In the genomic region with DNA sequence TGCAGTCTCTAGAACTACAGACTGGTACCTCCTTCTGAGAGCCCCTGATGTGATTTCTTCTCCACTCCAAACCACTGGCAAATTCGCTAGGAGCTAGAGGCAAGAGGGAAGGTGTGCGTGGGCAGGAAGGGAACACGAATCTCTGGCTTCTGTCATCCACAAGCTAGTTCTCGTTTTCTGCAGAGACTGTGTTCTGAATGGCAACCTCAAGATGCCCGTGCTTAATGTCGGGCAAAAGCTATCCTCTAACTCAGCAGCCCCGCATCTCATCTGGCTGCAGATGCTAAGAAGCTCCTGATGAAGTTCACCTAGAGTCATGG, we compare ENCODE assay signal across 27 mouse cellular contexts. TPM values are rescaled to one million over a fixed set of nuclear protein-coding genes. Genes with fewer than 3 reads are reported as not detected.
DNase-seq lines count a peak whose midpoint lies in the region; ATAC-seq and TF ChIP-seq lines count a peak whose summit lies in the region.
"Had no signal": no experiment of that assay in that cellular context is flagged by ENCODE, and none has a peak within 500 bp of the region (broad histone marks: within the 10 kb centered on the region; RNA-seq: fewer than 3 reads in every experiment).

No protein-coding gene starts in this region.

- WGBS in hindbrain, embryonic 15.5 days: 82% methylated on average over 7 of the region's 7 CpGs
- 90% methylated on average over 7 of the region's 7 CpGs for WGBS in hindbrain, embryonic 11.5 days
- WGBS in neural tube, embryonic 11.5 days: 87% methylated on average over 7 of the region's 7 CpGs
- WGBS in neural tube, embryonic 15.5 days: 86% methylated on average over 7 of the region's 7 CpGs

- no peaks in the 10 kb centered on the region for H3K4me1 ChIP-seq in hindbrain, embryonic 15.5 days (replicated peaks)
- H3K4me1 ChIP-seq in hindbrain, embryonic 11.5 days (replicated peaks; ENCODE audit: control insufficient read depth, insufficient read depth, low read length): no peaks in the 10 kb centered on the region
- H3K4me1 ChIP-seq in neural tube, embryonic 11.5 days (ENCODE audit: control insufficient read depth, insufficient read depth, low read length): no peaks in the 10 kb centered on the region
- no peaks in the 10 kb centered on the region for H3K4me1 ChIP-seq in neural tube, embryonic 15.5 days
- H3K4me1 ChIP-seq: embryonic facial prominence, embryonic 10.5 days; embryonic facial prominence, embryonic 15.5 days; forebrain, embryonic 12.5 days had no signal

- H3K27ac ChIP-seq in hindbrain, embryonic 15.5 days (replicated peaks): no peak overlapping the region
- H3K27ac ChIP-seq in hindbrain, embryonic 11.5 days (ENCODE audit: low read depth, low read length): no peak overlapping the region
- H3K27ac ChIP-seq in neural tube, embryonic 11.5 days (ENCODE audit: low read depth, low read length): no peak overlapping the region
- no peak overlapping the region for H3K27ac ChIP-seq in neural tube, embryonic 15.5 days (replicated peaks)
- no peak overlapping the region for H3K27ac ChIP-seq in layer of hippocampus, adult 2 months
- H3K27ac ChIP-seq: embryonic facial prominence, embryonic 10.5 days; embryonic facial prominence, embryonic 15.5 days; forebrain, embryonic 12.5 days; heart, embryonic 15.5 days; liver, embryonic 14.5 days; macrophage had no signal

- H3K9ac ChIP-seq in hindbrain, embryonic 15.5 days: no peak overlapping the region
- no peak overlapping the region for H3K9ac ChIP-seq in hindbrain, embryonic 11.5 days (ENCODE audit: low read depth, low read length)
- H3K9ac ChIP-seq in neural tube, embryonic 11.5 days (ENCODE audit: low read length): no peak overlapping the region
- H3K9ac ChIP-seq in neural tube, embryonic 15.5 days (replicated peaks): no peak overlapping the region
- H3K9ac ChIP-seq: embryonic facial prominence, embryonic 15.5 days; forebrain, embryonic 12.5 days; forebrain, postnatal 0 days; heart, embryonic 15.5 days; liver, embryonic 14.5 days had no signal

- H3K27me3 ChIP-seq in hindbrain, embryonic 15.5 days: no peaks in the 10 kb centered on the region
- no peaks in the 10 kb centered on the region for H3K27me3 ChIP-seq in hindbrain, embryonic 11.5 days (ENCODE audit: control insufficient read depth, insufficient read depth, low read length)
- H3K27me3 ChIP-seq in neural tube, embryonic 11.5 days (ENCODE audit: control insufficient read depth, insufficient read depth, low read length): no peaks in the 10 kb centered on the region
- H3K27me3 ChIP-seq in neural tube, embryonic 15.5 days (replicated peaks): no peaks in the 10 kb centered on the region
- H3K27me3 ChIP-seq: CH12.LX; embryonic facial prominence, embryonic 15.5 days; forebrain, embryonic 12.5 days; heart, embryonic 15.5 days had no signal

- peak; percentile 91 for ATAC-seq in frontal cortex, adult (ENCODE audit: low TSS enrichment)
- ATAC-seq in hindbrain, embryonic 15.5 days (ENCODE audit: low FRiP score, low read depth): no peak
- no peak for ATAC-seq in hindbrain, embryonic 11.5 days (ENCODE audit: low FRiP score)
- ATAC-seq in neural tube, embryonic 11.5 days (ENCODE audit: insufficient read depth, low FRiP score, low TSS enrichment): no peak
- ATAC-seq in neural tube, embryonic 15.5 days (ENCODE audit: low FRiP score): no peak
- ATAC-seq: activated CD4-positive, CD25-positive, alpha-beta regulatory T cell, adult 4 months; intestine, postnatal 0 days had no signal

- TF ChIP-seq CTCF in layer of hippocampus, adult 2 months (conservative IDR thresholded peaks at IDR 0.05): no peak

- no peak for DNase-seq in frontal cortex, postnatal 14 days (ENCODE audit: low spot score in 2 of 2)
- no peak for DNase-seq in hindbrain, embryonic 11.5 days (ENCODE audit: low spot score)
- DNase-seq in neural tube, embryonic 11.5 days (ENCODE audit: low spot score): peak; percentile 10
- DNase-seq in layer of hippocampus, adult 2 months (ENCODE audit: low spot score in 2 of 2): no peak
- DNase-seq: adrenal gland, adult 2 months; cerebellum, adult 8-10 months; cerebellum, postnatal 25 days; forebrain, postnatal 0 days; gastrocnemius, postnatal 14 days; kidney, adult 9 months; kidney, postnatal 10 days; layer of hippocampus, adult 9-11 months; liver; lung, adult 2 months; lung, postnatal 10 days had no signal

- no peaks in the 10 kb centered on the region for H3K36me3 ChIP-seq in hindbrain, embryonic 15.5 days
- no peaks in the 10 kb centered on the region for H3K36me3 ChIP-seq in hindbrain, embryonic 11.5 days (ENCODE audit: control insufficient read depth, insufficient read depth, low read length)
- H3K36me3 ChIP-seq in neural tube, embryonic 11.5 days (ENCODE audit: control insufficient read depth, insufficient read depth, low read length): no peaks in the 10 kb centered on the region
- no peaks in the 10 kb centered on the region for H3K36me3 ChIP-seq in neural tube, embryonic 15.5 days
- H3K36me3 ChIP-seq: embryonic facial prominence, embryonic 10.5 days; embryonic facial prominence, embryonic 15.5 days; forebrain, embryonic 12.5 days; heart, embryonic 15.5 days had no signal

- no peaks in the 10 kb centered on the region for H3K9me3 ChIP-seq in hindbrain, embryonic 15.5 days
- H3K9me3 ChIP-seq in hindbrain, embryonic 11.5 days (ENCODE audit: control insufficient read depth, low read length): no peaks in the 10 kb centered on the region
- H3K9me3 ChIP-seq in neural tube, embryonic 11.5 days (ENCODE audit: control insufficient read depth, low read length): no peaks in the 10 kb centered on the region
- no peaks in the 10 kb centered on the region for H3K9me3 ChIP-seq in neural tube, embryonic 15.5 days (replicated peaks)
- H3K9me3 ChIP-seq: embryonic facial prominence, embryonic 10.5 days; embryonic facial prominence, embryonic 15.5 days; forebrain, embryonic 12.5 days; heart, embryonic 15.5 days had no signal

- no peak overlapping the region for H3K4me3 ChIP-seq in hindbrain, embryonic 15.5 days
- H3K4me3 ChIP-seq in hindbrain, embryonic 11.5 days (ENCODE audit: low read depth, low read length): no peak overlapping the region
- H3K4me3 ChIP-seq in neural tube, embryonic 11.5 days (ENCODE audit: low read depth, low read length): no peak overlapping the region
- H3K4me3 ChIP-seq in neural tube, embryonic 15.5 days (replicated peaks): no peak overlapping the region
- no peak overlapping the region for H3K4me3 ChIP-seq in layer of hippocampus, adult 2 months
- H3K4me3 ChIP-seq: embryonic facial prominence, embryonic 10.5 days; embryonic facial prominence, embryonic 15.5 days; forebrain, embryonic 12.5 days; heart, embryonic 15.5 days had no signal

- peak overlapping the region; percentile 32; the same call in 1 of the 2 replicates for H3K4me2 ChIP-seq in hindbrain, embryonic 15.5 days
- no peak overlapping the region for H3K4me2 ChIP-seq in hindbrain, embryonic 11.5 days (replicated peaks; ENCODE audit: low read depth, low read length)
- no peak overlapping the region for H3K4me2 ChIP-seq in neural tube, embryonic 11.5 days (ENCODE audit: low read depth)
- no peak overlapping the region for H3K4me2 ChIP-seq in neural tube, embryonic 15.5 days
- H3K4me2 ChIP-seq: embryonic facial prominence, embryonic 15.5 days; forebrain, embryonic 12.5 days; heart, embryonic 15.5 days had no signal

RNA-seq across cellular contexts. Expression of gene Bod1, which starts 57.3 kb away (rescaled TPM):
- 128 and 133 TPM in 2 replicates for polyA plus RNA-seq in hindbrain, embryonic 15.5 days (2015; fragmentation: Nextera tagmentation; extraction: Ambion mirVana)
- 149 and 164 TPM in 2 replicates for polyA plus RNA-seq in hindbrain, embryonic 11.5 days (2014; fragmentation: Nextera tagmentation; extraction: Ambion mirVana)
- polyA plus RNA-seq in neural tube, embryonic 11.5 days (2014; fragmentation: Nextera tagmentation; extraction: Ambion mirVana): 153 and 162 TPM in 2 replicates
- polyA plus RNA-seq in neural tube, embryonic 15.5 days (2015; fragmentation: Nextera tagmentation; extraction: Ambion mirVana): 111 and 118 TPM in 2 replicates
- total RNA-seq in layer of hippocampus, adult 2 months (2021): 100 to 1,000 TPM in 1 of 2 experiments, 10 to 100 TPM in 1; 97.1 to 101 TPM
